Mouse (Mus musculus) layer of hippocampus, adult 2 months (tissue): ENCODE measurements around the gene Tm4sf1. TPM values are rescaled to one million over a fixed set of nuclear protein-coding genes. Genes with fewer than 3 reads are reported as not detected.

ENCODE experiments used
- DNase-seq, 2 experiments: peaks; one replicate each; pipeline ENCODE4 v3.0.0; 2022; ENCODE audit warnings: low spot score in 2 of 2
- H3K27ac ChIP-seq: fragments of 200-600 bp; 2 replicates; pipeline ENCODE4 v1.8.1; 2022
- H3K4me3 ChIP-seq: fragments of 200-600 bp; 2 replicates; pipeline ENCODE4 v1.8.1; 2022; ENCODE audit warnings: mild to moderate bottlenecking
- CTCF ChIP-seq: fragments of 200-600 bp; conservative IDR thresholded peaks from 2 replicates; pipeline ENCODE4 v1.8.1; 2022; ENCODE audit warnings: antibody characterized with exemption, mild to moderate bottlenecking, moderate library complexity
- long read RNA-seq, 2 experiments: library from polyadenylated mRNA; stranded (forward); transcript quantifications; one replicate each; pipeline ENCODE4 v2.0.0; 2021; ENCODE audit warnings: borderline mapping rate in 2 of 2
- total RNA-seq, 2 experiments: library from RNA; stranded (reverse); gene quantifications; 2 replicates each; pipeline ENCODE4 v1.2.3; 2021

Tm4sf1 gene
- 10 to 100 TPM; 11.5 to 19.0 TPM for total RNA-seq
- long read RNA-seq, experiment 1, partial matches to known transcripts, result 1 of 5 reads
- long read RNA-seq, experiment 1, other reads (novel, unspliced or antisense), result 1 of 5 reads
- long read RNA-seq, experiment 2, transcript Tm4sf1-202 (5 exons, 2,855 nt), result major isoform, 9 of 11 reads
- long read RNA-seq, experiment 2, partial matches to known transcripts, result 1 of 11 reads
- long read RNA-seq, experiment 2, other reads (novel, unspliced or antisense), result 0 of 11 reads

GRCm38 (mm10) chr3:57301921-57302539 lies at the start of gene Tm4sf1:
Tm4sf1 (minus strand) TSS chr3:57301988.
- no peak for TF ChIP-seq CTCF
- no peak within 1 kb of the TSS for H3K27ac ChIP-seq
- DNase-seq, result no peak
- H3K4me3 ChIP-seq, result no peak within 1 kb of the TSS

- H3K4me3 ChIP-seq, result no peak overlapping the region
- H3K27ac ChIP-seq, result peak overlapping the region; percentile 72; the same call in 1 of the 2 replicates
- DNase-seq, result no peak
- no peak for TF ChIP-seq CTCF
These were observed 43.0 kb upstream of the Tm4sf1 start for GRCm38 (mm10) chr3:57344811-57345210.

- peak in 1 of 2 experiments; percentile 8 for DNase-seq
- TF ChIP-seq CTCF, result no peak
- Histone ChIP-seq H3K27ac (peak overlapping the region; percentile 72), H3K4me3 (no peak overlapping the region)
These were observed 42.2 kb upstream of the Tm4sf1 start for GRCm38 (mm10) chr3:57343837-57344607.

- no peak for TF ChIP-seq CTCF
- no peak overlapping the region for H3K4me3 ChIP-seq
- DNase-seq, result no peak
- H3K27ac ChIP-seq, result no peak overlapping the region
These were observed 41.2 kb upstream of the Tm4sf1 start for GRCm38 (mm10) chr3:57342976-57343375.

- no peak for DNase-seq
- no peak overlapping the region for H3K27ac ChIP-seq
- no peak for TF ChIP-seq CTCF
- no peak overlapping the region for H3K4me3 ChIP-seq
These were observed 39.5 kb upstream of the Tm4sf1 start for GRCm38 (mm10) chr3:57341321-57341720.

GRCm38 (mm10) chr3:57335080-57335815 lies 33.5 kb upstream of the Tm4sf1 start:
- H3K4me3 ChIP-seq, result no peak overlapping the region
- no peak for DNase-seq
- peak overlapping the region; percentile 19; the same call in 1 of the 2 replicates for H3K27ac ChIP-seq
- TF ChIP-seq CTCF, result no peak

GRCm38 (mm10) chr3:57327941-57328340 lies 26.2 kb upstream of the Tm4sf1 start:
- DNase-seq, result no peak
- H3K27ac ChIP-seq, result no peak overlapping the region
- H3K4me3 ChIP-seq, result no peak overlapping the region
- peak; percentile 44 for TF ChIP-seq CTCF

GRCm38 (mm10) chr3:57307076-57307475 lies 5.3 kb upstream of the Tm4sf1 start:
- DNase-seq, result no peak
- no peak for TF ChIP-seq CTCF
- Histone ChIP-seq H3K27ac (no peak overlapping the region), H3K4me3 (no peak overlapping the region)

GRCm38 (mm10) chr3:57305564-57305963 lies 3.8 kb upstream of the Tm4sf1 start:
- H3K4me3 ChIP-seq, result no peak overlapping the region
- no peak overlapping the region for H3K27ac ChIP-seq
- TF ChIP-seq CTCF, result no peak
- no peak for DNase-seq

- no peak for TF ChIP-seq CTCF
- H3K4me3 ChIP-seq, result no peak overlapping the region
- no peak for DNase-seq
- no peak overlapping the region for H3K27ac ChIP-seq
These were observed 2.7 kb upstream of the Tm4sf1 start for GRCm38 (mm10) chr3:57304484-57304883.

GRCm38 (mm10) chr3:57304050-57304449 lies 2.3 kb upstream of the Tm4sf1 start:
- no peak for TF ChIP-seq CTCF
- H3K4me3 ChIP-seq, result no peak overlapping the region
- H3K27ac ChIP-seq, result no peak overlapping the region
- no peak for DNase-seq

GRCm38 (mm10) chr3:57303486-57303885 lies 1.7 kb upstream of the Tm4sf1 start:
- no peak for TF ChIP-seq CTCF
- DNase-seq, result no peak
- H3K27ac ChIP-seq, result no peak overlapping the region
- no peak overlapping the region for H3K4me3 ChIP-seq

GRCm38 (mm10) chr3:57302886-57303285 lies 1.1 kb upstream of the Tm4sf1 start:
- Histone ChIP-seq H3K4me3 (no peak overlapping the region), H3K27ac (no peak overlapping the region)
- no peak for DNase-seq
- TF ChIP-seq CTCF, result no peak
